Mouse (Mus musculus) lung, adult 2 months (tissue): ENCODE measurements at regions not wholly inside any gene's neighbourhood (a gene's known extent, or its start where the extent isn't known, plus 50 kb on each side); places are given as distances from the start of the nearest gene placed in this dataset.

Experiments
- CTCF ChIP-seq: fragments of 200-500 bp; IDR thresholded peaks from 2 replicates; pipeline ENCODE4 v1.5.1; 2011; ENCODE audit warnings: mild to moderate bottlenecking, low read length, control low read depth; ENCODE audit not compliant: insufficient read depth
- POLR2A ChIP-seq: fragments of 200-500 bp; IDR thresholded peaks from 2 replicates; pipeline ENCODE4 v1.6.1; 2011; ENCODE audit warnings: low read depth, mild to moderate bottlenecking, control low read depth, low read length, borderline replicate concordance; ENCODE audit errors: extremely low read depth

DNA sequence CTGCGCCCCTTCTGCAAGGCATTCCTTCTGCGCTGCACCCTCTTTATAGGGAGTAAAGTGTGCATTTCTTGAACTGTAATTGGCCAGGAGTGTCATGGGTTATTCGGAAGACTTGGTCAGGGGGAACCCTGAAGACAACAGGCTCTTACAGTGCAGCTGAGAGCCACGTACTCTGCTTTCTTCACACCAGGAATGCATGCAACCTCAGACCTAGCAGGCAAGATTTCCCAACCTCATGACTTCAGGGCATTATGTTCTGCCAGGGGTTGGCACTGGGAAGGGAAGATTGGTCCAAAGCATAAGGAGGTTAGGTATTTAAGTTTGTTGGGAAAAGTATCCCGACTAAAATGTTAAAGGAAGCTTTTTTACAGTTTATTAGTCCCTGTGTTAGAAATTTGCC is 66.9 kb upstream of the Fbxo11 start:
- TF ChIP-seq POLR2A (no peak), CTCF (no peak)
